Mouse (Mus musculus) layer of hippocampus, postnatal 14 days (tissue): ENCODE results near the gene Fam166a. TPM values are rescaled to one million over a fixed set of nuclear protein-coding genes. Genes with fewer than 3 reads are reported as not detected.
"Not testable (repeated sequence)": the region's sequence is repeated elsewhere in the genome, so short reads cannot be mapped to it uniquely, and the experiment has no call there.

Source experiments
- DNase-seq, 2 experiments: peaks; one replicate each; pipeline ENCODE4 v3.0.0; 2021 to 2022; ENCODE audit warnings: low spot score in 2 of 2, mixed read lengths in 1 of 2
- total RNA-seq, 2 experiments: library from RNA; stranded (reverse); gene quantifications; 2 replicates each; pipeline ENCODE4 v1.2.3; 2021

The Fam166a gene
- total RNA-seq, 2 experiments from 2014 or later, result not detected

DNA sequence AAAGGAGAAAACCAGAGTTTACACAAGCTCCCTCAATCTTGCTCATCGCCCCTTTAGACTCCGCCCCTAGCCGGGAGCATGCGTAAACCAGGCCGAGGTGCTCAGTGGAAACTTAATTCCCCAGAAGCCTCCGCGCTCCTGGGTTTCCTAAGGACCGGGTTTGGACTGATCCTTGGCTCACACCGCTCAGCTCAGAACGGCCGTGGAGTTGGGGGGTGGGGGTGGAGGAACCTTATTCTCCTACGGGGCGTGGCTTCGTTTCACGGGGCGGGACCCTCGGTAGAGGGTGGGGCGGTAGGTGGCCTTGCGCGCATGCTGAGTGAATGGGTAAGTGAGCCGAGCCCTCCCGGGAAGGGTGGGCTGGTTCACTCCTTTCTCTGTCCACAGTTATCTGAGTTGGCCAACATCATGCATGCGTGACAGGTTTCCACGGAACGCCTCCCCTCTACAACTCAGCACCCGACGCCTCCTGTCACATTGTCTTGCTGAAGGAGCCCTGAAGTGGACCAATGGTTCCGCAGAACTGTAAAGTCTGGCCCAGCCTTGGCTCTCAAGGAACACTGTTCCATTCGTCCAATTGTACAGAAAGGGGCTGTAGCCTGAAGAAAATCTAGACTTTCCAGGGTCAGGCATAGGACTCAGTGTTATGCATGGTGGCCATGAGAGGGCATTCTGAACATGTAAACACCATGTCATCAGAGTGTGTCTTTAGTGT is 22.3 kb downstream of the Fam166a start:
- DNase-seq, result peak; percentile 63 to 75

DNA sequence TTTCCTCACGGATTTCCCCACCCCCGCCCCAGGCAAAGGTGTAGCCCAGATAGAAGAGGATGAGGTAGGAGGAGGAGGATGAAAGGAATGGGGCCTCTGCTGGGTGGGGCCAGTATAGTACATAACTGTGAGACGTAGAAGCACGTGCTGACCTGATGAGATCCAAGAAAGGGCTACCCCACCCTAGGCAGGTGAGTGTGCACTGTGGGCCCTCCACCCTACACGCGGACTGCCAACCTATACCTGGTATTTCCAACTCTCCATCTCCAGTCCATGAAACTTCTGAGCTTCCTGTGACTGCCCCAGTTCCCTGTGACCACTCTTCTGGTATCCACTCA is 22.9 kb downstream of the Fam166a start:
- DNase-seq, result no peak

DNA sequence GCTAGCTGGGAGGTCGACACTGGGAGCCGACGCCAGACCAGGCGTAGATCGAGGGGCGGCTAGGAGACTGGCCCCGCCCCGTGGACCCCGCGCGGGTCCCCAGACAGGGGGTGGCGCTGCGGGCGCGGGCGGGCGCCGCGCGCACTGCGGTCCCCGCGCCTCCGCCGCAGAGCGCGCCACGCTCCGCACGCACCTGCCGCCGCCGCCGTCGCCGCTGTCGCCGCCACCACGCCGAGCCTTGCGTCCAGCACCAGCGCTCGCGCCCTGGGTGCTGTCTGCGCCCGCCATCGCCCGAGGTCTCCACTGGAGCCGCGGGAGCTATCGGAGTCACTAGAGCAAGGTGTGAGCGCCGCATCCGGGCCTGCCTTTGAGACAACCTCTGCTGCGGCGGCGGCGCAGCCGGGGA is 23.6 kb downstream of the Fam166a start, which contains the start of the genes Rnf208 and Cysrt1:
TSS of gene Rnf208 (plus strand) at position 155 of the 406 bp plus-strand sequence.
TSS of gene Cysrt1 (minus strand) at position 352 of the 406 bp plus-strand sequence.
- no peak for DNase-seq

DNA sequence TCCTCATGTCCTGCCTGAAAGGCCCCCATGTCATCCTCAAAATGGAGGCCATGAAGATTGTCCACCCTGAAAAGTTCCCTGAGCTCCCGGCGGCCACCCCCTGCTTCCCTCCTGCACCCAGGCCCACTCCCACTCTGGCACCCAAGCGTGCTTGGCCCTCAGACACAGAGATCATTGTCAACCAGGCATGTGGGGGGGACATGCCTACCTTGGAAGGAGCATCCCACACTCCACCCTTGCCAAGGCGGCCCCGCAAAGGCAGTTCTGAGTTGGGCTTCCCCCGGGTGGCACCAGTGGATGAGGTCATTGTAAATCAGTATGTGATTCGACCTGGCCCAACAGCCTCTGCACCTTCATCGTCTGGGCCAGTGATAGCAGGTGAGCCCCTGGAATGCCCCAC is 24.8 kb downstream of the Fam166a start:
- no peak for DNase-seq

DNA sequence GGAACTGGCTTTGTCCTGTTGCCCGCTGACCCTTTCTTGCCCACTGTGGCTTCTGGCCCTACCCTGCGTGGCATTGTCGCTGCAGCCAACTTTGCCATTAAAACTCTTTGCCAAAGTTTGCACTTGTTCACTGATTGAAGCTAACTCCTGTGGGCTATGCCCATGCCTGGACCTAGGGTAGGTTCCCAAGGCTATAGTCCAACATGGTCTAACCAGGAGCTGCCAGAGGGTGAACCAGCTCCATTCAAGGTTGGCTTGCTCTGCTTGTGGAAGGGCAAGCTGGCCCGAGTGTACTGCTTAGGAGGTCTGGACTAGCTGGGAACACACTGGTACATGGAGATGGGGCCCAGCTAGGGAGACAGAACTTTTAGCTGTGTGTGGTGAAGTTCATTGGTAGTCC is 25.6 kb downstream of the Fam166a start:
- DNase-seq, result no peak

DNA sequence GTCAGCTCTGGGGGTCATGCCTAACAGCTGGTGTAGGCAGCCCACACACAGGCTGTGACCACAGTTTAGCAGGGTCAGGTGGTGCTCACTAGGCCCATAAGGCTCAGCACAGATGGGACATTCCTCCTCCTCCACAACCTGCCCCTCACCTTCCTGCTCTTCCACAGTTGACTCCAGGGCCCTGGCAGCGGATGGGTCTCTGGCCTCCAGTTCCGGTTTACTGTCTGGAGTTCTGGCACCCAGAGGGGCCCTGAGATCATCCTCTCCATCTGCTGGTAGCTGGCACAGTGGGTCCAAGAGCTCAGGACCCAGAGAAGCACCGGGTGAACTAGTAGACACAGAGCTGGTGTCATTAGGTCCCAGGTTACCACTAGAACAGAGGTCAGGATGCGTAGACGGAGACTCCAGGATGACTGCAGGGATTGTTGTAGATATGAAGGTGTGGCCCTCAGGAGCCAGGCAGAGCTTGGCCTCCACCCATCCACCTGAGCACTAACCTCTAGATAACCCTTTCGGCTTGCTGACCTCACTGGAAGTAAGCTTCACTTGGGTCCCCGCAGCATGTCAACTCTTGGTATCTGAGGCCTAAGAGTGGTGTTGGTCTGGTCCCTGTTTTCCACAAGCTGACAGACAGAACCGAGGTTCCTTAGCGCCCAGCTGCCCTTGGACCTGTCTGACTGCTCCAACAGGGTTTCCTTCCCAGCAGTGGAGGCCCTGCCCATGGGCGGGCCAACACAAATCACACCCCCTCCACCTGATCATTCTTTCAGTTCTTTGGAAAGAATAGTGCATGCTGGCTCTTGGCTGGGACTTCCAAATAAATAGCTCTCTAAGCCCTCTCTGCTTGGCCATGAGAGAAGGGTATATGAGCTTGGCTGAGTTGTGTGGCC is 27.9 kb downstream of the Fam166a start, which contains the start of gene AL732309.1:
TSS of gene AL732309.1 (minus strand) at position 681 of the 890 bp plus-strand sequence.
- DNase-seq, result no peak

DNA sequence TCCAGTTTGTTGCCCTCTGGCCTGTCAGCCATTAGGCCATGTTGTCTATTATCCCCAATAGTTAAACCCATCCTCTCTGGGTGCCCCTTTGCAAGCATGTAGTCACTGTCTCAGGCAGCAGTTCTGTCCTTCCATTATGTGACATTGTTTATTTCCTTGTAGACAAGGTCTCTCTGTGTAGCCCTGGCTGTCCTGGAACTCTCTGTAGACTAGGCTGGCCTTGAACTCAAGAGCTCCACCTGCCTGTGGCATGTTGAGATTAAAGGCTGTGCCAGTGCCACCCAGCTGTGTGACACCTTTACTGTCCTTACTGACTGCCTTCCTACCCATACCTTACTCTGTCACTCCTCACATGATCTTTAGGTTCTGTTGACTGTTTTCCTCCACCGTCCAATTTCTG is 33.8 kb downstream of the Fam166a start:
- DNase-seq, result no peak

DNA sequence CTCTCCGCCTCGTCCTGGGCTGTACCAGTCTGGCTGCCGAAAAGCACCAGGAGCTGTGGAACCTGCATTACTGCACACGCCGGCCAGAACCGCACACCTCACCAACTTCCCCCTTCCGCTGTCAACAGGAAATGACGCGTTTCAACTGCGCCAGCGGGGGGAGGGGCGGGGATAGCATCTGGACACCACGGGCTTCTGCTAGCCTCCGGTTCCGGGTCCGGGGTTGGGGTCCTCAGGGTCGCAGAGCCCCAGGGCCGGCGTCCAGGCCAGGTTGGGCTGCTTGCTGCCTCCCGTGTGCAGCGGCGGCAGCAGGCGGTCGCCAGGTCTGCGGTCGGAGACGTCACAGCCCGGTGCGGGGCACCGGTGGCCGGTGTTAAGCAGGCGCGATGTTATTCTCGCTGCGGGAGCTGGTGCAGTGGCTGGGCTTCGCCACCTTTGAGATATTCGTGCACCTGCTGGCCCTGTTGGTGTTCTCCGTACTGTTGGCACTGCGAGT is 36.8 kb downstream of the Fam166a start, which contains the start of gene Tmem203:
TSS of gene Tmem203 (plus strand) at position 156 of the 496 bp plus-strand sequence.
- DNase-seq, result peak; percentile 80 to 87

DNA sequence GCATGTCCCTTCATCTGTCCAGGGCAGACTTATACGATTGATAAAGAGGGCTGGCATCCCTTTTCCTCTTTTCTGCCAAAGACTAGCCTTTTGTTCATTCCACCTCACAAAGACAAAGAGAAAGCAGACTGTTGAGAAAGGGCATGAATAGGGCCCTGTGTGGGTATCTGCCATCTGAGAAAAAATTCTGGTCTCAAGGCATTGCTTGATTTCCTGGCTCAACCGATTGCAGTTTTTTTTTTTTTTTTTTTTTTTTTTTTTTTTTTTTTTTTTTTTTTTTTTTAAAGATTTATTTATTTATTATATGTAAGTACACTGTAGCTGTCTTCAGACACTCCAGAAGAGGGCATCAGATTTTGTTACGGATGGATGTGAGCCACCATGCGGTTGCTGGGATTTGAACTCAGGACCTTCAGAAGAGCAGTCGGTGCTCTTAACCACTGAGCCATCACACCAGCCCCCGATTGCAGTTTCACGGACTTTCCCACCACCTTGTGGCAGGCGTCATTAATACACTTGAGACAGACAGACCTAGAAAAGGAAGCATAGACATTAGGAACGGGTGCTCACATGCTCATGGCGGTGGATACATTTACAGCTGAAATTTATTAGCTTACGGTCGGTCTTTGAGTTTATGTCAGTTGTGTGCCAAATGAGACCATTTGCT is 38.0 kb downstream of the Fam166a start:
- peak in 1 of 2 experiments; percentile 43 for DNase-seq

DNA sequence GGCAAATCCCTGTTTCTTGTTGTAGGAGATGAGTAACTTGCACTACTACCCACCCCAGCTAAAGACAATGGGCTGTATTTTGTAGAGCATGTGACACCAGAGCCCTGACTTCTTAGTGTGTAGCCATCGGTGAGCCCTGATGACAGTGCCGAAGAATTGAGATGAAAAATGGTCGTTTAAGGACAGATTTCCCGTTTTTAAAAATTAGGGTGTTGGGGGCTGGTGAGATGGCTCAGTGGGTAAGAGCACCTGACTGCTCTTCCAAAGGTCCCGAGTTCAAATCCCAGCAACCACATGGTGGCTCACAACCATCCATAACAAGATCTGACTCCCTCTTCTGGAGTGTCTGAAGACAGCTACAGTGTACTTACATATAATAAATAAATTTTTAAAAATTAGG is 38.7 kb downstream of the Fam166a start:
- not testable (repeated sequence) for DNase-seq

DNA sequence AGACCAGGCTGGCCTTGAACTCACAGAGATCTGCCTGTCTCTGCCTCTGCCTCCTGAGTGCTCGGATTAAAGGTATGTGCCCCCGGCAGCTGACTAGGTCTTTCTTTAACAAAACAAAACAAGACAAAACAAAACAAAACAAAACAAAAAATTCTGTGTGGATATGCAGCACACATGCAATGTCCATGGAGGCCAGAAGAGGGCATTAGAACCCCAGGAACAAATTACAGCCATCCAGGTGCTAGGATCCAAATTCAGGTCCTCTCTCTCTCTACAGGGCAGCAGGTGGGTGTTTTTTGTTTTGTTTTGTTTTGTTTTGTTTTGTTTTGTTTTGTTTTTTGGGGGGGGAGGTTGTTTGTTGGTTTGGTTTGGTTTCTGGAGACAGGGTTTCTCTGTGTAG is 40.3 kb downstream of the Fam166a start:
- no peak for DNase-seq

DNA sequence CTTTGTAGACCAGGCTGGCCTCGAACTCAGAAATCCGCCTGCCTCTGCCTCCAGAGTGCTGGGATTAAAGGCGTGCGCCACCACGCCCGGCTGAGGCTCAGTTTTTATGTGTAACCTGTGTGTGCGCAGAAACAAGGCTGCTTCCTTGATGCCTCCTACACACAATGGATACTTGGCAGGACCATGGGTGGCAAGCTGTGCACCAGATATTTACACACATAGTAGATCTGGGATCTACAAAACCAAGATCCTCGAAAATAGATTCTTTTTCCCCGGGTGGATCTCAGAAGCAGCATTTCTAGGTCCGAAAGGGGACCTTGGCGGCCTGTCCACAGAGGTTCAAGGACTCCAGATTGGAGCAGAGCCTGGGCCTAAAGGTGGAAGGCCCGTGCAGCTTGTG is 43.3 kb downstream of the Fam166a start:
- peak in 1 of 2 experiments; percentile 53 for DNase-seq

DNA sequence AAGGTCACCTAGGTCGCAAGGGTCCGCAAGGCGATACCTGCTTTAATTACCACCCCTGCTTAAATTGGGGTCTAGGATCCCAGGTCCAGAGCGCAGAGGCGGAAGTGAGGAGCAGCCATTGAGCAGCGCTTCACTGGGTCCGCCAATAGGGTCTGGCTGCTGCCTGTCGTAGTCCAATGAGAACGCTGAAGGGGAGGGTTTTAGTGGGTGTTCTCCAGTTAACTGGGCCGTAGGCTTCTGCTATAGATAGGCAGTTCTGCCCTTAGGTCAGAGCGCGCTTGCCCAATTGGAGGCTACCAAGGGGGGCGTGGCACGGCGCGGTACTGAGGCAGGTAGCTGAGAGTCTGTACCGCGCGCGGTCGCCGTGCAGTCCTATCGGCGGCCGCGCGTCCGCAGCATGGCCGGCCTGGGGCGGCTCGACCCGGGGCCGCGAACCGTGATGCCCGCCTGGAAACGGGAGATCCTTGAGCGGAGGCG is 43.8 kb downstream of the Fam166a start, which contains the start of gene Tprn:
TSS of gene Tprn (plus strand) at position 328 of the 477 bp plus-strand sequence.
- DNase-seq, result peak; percentile 86 to 97

DNA sequence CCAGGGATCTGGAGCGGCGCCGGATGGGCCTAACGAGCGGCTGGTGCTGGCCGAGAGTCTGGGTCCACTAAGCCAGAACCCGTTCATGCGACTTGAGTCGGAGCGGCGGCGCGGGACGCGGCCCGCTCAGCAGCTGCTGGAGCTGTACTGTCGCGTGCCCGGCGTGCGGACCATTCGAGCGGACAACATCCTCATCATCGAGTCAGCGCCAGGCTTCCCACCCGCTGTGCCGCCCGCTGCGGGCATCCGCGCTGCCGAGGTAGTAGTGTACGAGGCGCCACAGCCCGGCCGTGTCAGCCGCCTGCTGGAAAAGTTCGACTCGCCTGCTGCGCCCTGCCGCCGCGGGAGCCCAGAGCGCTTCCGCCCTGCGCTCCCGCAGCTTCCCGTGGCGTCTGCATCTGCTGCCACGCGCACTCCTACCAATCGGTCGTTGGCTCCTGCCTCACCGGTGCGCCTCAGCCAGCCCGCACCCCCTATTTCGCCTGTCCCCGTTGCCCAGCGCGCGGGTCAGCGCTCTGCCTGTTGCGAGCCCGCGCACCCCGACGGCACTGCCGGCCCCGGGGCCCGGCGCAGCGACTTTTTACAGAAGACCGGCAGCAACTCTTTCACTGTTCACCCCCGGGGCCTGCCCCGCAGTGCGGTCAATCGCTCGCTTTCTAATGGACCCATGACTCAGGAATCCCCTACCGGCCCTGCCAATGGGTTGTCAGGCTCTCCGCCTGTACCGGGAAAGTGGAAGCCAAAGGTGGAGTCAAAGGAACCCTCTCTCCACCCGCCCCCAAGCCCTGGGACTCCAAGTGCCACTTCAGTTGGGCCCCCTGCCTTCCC is 44.5 kb downstream of the Fam166a start:
- DNase-seq, result no peak

DNA sequence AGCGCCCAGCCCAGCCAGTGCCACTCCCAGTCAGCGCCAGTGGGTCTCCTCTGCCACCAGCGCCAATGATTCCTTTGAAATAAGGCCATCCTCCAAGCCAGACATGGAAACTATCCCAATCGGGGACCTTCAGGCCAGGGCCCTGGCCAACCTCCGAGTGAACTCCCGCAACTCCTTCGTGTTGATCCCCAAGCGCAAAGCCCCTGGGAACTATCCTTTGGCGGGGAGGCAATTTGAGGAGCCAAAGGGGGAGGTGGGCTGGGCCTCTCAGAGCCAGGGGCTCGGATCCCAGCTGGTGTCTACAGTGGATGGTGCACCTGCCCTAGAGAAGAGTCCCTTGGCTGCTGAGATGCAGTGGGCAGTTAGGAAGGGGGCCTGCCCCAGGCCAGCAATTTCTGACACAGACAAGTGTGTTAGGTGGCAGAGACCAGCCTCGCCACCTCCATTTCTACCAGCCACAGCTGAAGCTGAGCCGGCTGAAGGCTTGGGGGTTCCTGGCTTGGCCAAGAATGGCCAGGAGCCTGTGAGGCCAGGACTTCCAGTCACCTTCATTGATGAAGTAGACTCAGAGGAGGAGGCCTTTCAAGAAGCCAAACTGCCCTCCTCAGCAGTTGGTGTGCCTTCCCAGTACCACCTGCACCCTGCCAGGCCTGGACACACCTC is 45.2 kb downstream of the Fam166a start:
- DNase-seq, result no peak

DNA sequence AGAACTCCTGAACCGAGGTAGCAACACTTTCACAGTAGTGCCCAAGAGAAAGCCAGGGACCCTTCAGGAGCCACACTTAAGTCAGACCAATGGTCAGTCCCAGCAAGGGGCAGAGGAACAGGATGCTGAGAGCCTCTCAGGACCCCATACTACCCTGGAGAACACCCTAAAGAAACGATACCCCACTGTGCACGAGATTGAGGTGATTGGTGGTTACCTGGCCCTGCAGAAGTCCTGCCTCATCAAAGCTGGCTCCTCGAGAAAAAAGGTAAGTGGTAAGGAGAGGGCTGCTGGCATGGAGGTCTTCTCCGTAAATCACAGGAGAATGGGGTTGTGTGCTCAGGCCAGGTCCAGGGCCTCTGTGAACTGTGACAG is 45.7 kb downstream of the Fam166a start:
- DNase-seq, result no peak

DNA sequence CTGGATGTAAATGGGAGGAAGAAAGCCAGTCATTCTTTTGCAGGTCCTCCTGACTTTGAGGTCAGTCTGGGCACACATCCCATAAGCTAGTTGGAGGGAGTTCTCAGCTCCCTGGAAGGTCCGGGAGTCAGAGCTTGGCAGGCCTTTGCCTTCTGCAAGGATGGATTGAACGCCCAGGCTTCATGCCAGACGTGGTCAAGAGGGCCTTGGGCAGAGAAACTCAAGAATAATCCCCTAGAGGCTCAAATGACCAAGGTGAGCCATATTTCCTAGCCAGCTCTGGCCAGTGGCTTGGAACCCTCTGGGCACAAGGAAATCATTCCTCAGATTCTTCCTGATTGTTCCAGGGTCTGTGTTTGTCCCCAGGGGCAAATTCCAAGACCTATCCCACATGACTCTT is 46.3 kb downstream of the Fam166a start:
- DNase-seq, result no peak

DNA sequence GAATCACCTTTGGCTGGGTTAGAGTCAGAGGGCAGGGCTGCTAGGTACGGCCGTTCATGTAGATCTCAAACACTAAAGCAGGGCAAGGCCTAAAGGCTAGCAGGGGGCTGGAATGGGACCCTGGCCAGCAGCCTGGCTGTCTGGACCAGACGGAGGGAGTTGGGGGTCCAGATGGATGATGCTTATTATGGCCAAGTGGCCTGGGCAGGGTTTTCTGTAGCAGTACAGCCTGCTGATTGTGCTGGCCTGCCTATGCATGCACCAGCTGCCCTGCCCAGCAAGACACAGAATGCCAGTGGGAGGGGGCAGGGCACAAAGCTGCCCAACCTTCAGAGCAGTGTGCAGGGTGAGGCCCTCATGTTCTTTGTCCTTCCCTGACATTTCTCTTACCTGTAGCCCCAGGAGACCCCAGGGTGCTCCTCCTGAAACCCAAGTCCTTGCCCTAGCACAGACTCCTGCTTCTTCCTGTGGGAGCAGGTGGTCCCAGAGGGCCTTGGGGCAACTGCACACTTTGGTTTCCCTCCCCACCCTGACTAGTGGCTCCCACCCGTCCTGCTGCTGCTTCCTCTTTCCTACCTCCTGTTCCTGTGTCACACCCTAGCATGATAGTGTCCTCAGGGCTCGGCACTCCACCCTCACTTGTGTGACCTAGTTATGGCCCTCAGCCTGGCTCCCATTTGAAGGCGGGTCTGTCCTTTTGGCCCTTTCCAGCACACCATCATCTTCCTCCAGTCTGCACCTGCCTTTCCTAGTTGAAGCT is 47.5 kb downstream of the Fam166a start:
- DNase-seq, result peak in 1 of 2 experiments; percentile 52

DNA sequence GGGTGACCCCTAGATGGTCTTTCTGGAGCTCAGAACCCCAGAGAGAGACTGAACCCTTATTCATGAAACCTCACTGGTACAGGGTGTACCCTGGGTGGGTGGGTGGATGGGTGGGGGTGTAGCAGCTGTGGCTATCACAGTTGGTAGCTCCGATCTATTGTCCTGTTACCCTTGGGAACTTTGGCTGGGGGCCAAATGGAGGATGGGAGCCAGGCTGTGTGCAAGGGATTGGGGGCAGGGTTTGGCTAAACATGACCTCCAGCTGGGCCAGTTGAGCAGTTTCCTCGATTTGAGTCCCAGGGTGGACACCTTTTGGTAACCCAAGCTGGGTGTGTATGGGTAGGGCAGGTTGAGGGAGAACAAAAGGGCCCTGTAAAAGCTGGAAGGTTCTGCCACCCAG is 48.2 kb downstream of the Fam166a start:
- peak in 1 of 2 experiments; percentile 65 for DNase-seq
